Mouse (Mus musculus): ENCODE measurements around the gene Tmeff2. TPM values are rescaled to one million over a fixed set of nuclear protein-coding genes. Genes with fewer than 3 reads are reported as not detected.

The Tmeff2 gene
- total RNA-seq, 1 experiment = 0.85 TPM

DNA sequence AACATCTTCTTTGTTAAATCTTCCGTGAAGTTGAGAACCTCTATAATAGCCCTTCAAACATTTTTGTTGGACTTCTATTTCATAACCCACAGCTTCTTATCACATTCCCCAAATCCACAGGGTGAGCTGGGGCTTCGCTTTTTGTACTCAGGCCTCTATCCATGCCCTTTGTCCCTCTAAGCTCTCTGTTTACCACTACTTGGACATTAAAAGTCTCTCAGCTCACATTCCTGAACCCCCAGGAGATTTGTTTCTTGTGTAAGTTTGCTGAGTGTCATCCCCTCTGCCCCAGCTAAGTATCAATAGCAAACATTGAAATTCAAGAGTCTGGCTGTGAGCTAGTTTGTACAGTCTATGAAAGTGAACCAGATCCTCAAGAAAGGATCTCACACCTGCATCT, 90.2 kb downstream of the Tmeff2 start:
- Histone ChIP-seq H3K4me1 (ENCODE audit: control insufficient read depth in 2 of 2, insufficient read depth in 2 of 2, low read length in 2 of 2, poor library complexity in 1 of 2) (no peaks in the 10 kb centered on the region), H3K4me3 (ENCODE audit: insufficient read depth in 1 of 2, low read depth in 1 of 2, low read length in 2 of 2, poor library complexity in 1 of 2, severe bottlenecking in 1 of 2) (no peak overlapping the region), H3K36me3 (ENCODE audit: control insufficient read depth, insufficient read depth, low read length, poor library complexity, severe bottlenecking) (no peaks in the 10 kb centered on the region), H3K9ac (ENCODE audit: insufficient read depth, low read depth, low read length, poor library complexity, severe bottlenecking) (no peak overlapping the region), H3K9me3 (ENCODE audit: control insufficient read depth, insufficient read depth, low read depth, low read length) (no peaks in the 10 kb centered on the region), H3K27ac (ENCODE audit: insufficient read depth, low read depth, low read length, poor library complexity, severe bottlenecking) (no peak overlapping the region)
- in situ Hi-C loops (cut with MboI; ENCODE audit: low sequenced_read_pairs in 2 of 2, unreplicated experiment in 2 of 2) = no loop called here
- TF ChIP-seq HCFC1 (IDR thresholded peaks at IDR 0.05; ENCODE audit: borderline replicate concordance, insufficient read depth, low read length) (no peak), MAFK (IDR thresholded peaks at IDR 0.05; ENCODE audit: insufficient read depth, low read depth, low read length) (no peak), CHD2 (IDR thresholded peaks at IDR 0.05; ENCODE audit: low read depth, low read length) (no peak), ZC3H11A (IDR thresholded peaks at IDR 0.05; ENCODE audit: borderline replicate concordance, low read depth, low read length) (no peak), ZNF384 (IDR thresholded peaks at IDR 0.05; ENCODE audit: low read depth, low read length) (no peak)
- DNase-seq (ENCODE audit: low read depth, low spot score) = no peak

DNA sequence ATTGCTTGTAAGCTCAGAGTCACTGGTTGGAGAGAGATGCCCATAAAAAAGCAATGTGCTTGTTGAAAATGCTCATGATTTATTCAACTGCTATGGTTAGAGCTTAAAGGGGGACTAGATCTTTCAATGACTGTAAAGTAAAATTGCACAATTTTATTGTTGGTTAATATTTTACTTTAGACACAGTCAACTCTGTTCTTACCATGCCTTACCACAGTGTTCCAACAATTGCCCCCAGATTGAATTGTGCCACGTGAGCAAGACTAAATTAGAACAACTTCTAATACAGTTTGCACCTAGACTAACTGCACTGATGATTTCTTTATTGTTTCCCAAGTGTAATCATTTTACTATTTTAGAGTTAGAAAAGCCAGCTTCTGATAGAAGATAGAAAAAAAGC, 94.1 kb downstream of the Tmeff2 start:
- DNase-seq (ENCODE audit: low read depth, low spot score) = no peak
- Histone ChIP-seq H3K9me3 (ENCODE audit: control insufficient read depth, insufficient read depth, low read depth, low read length) (no peaks in the 10 kb centered on the region), H3K4me3 (ENCODE audit: insufficient read depth in 1 of 2, low read depth in 1 of 2, low read length in 2 of 2, poor library complexity in 1 of 2, severe bottlenecking in 1 of 2) (no peak overlapping the region), H3K27ac (ENCODE audit: insufficient read depth, low read depth, low read length, poor library complexity, severe bottlenecking) (no peak overlapping the region), H3K36me3 (ENCODE audit: control insufficient read depth, insufficient read depth, low read length, poor library complexity, severe bottlenecking) (no peaks in the 10 kb centered on the region), H3K9ac (ENCODE audit: insufficient read depth, low read depth, low read length, poor library complexity, severe bottlenecking) (no peak overlapping the region), H3K4me1 (ENCODE audit: control insufficient read depth in 2 of 2, insufficient read depth in 2 of 2, low read length in 2 of 2, poor library complexity in 1 of 2) (no peaks in the 10 kb centered on the region)
- in situ Hi-C loops (cut with MboI; ENCODE audit: low sequenced_read_pairs in 2 of 2, unreplicated experiment in 2 of 2) = no loop called here
- no peak for TF ChIP-seq MAFK (IDR thresholded peaks at IDR 0.05; ENCODE audit: insufficient read depth, low read depth, low read length)
- TF ChIP-seq ZC3H11A (IDR thresholded peaks at IDR 0.05; ENCODE audit: borderline replicate concordance, low read depth, low read length) = no peak
- no peak for TF ChIP-seq CHD2 (IDR thresholded peaks at IDR 0.05; ENCODE audit: low read depth, low read length)
- no peak for TF ChIP-seq ZNF384 (IDR thresholded peaks at IDR 0.05; ENCODE audit: low read depth, low read length)
- no peak for TF ChIP-seq HCFC1 (IDR thresholded peaks at IDR 0.05; ENCODE audit: borderline replicate concordance, insufficient read depth, low read length)

DNA sequence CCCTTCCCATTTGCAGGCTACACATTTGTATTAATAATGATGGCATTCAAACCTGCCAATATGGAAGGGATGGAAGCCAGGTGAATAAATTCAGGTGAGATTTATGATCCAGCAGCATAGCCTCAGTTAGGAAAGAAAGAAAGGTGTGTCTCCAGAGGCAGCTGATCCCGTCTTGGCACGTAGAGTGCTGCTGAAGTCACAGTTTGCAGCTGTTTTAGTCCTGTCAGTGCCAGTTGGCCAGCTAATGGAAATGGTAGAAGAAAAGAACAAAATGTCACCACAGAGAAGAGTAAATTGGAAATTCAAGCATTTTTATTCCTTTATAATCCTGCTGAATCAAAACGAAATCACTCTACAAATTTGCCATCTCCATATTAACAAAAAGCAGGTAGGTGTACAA, 99.3 kb downstream of the Tmeff2 start:
- DNase-seq (ENCODE audit: low read depth, low spot score) = no peak
- in situ Hi-C loops (cut with MboI; ENCODE audit: low sequenced_read_pairs in 2 of 2, unreplicated experiment in 2 of 2) = no loop called here

DNA sequence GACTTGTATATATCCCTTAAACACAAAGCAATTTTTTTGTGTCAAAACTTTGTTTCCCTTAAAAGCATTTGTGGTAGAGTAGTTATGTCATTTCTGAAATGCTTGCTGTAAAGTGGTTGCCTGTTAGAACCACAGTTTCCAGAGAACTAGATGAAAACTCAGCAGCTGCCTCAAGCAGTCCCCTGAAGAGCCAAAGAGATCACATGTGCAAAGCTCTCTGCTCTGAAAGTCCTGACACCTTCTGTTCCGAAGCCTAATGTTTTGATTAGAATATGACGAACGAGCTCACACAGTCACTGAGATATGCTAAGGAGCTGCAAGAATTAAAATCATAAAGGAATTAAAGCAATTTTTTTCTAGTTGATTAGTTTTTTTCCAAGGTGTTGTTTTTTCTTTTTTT, 107.9 kb downstream of the Tmeff2 start:
- Histone ChIP-seq H3K9me3 (ENCODE audit: control insufficient read depth, insufficient read depth, low read depth, low read length) (no peaks in the 10 kb centered on the region), H3K4me3 (ENCODE audit: insufficient read depth in 1 of 2, low read depth in 1 of 2, low read length in 2 of 2, poor library complexity in 1 of 2, severe bottlenecking in 1 of 2) (no peak overlapping the region), H3K27ac (ENCODE audit: insufficient read depth, low read depth, low read length, poor library complexity, severe bottlenecking) (no peak overlapping the region), H3K4me1 (ENCODE audit: control insufficient read depth in 2 of 2, insufficient read depth in 2 of 2, low read length in 2 of 2, poor library complexity in 1 of 2) (no peaks in the 10 kb centered on the region), H3K9ac (ENCODE audit: insufficient read depth, low read depth, low read length, poor library complexity, severe bottlenecking) (no peak overlapping the region), H3K36me3 (ENCODE audit: control insufficient read depth, insufficient read depth, low read length, poor library complexity, severe bottlenecking) (no peaks in the 10 kb centered on the region)
- DNase-seq (ENCODE audit: low read depth, low spot score) = no peak
- in situ Hi-C loops (cut with MboI; ENCODE audit: low sequenced_read_pairs in 2 of 2, unreplicated experiment in 2 of 2) = no loop called here
- TF ChIP-seq HCFC1 (IDR thresholded peaks at IDR 0.05; ENCODE audit: borderline replicate concordance, insufficient read depth, low read length) (no peak), MAFK (IDR thresholded peaks at IDR 0.05; ENCODE audit: insufficient read depth, low read depth, low read length) (no peak), ZC3H11A (IDR thresholded peaks at IDR 0.05; ENCODE audit: borderline replicate concordance, low read depth, low read length) (no peak), CHD2 (IDR thresholded peaks at IDR 0.05; ENCODE audit: low read depth, low read length) (no peak), ZNF384 (IDR thresholded peaks at IDR 0.05; ENCODE audit: low read depth, low read length) (no peak)

More for the DNA sequence above, 99.3 kb downstream of the Tmeff2 start:
- no peak overlapping the region for H3K27ac ChIP-seq (ENCODE audit: insufficient read depth, low read depth, low read length, poor library complexity, severe bottlenecking)
- H3K9me3 ChIP-seq (ENCODE audit: control insufficient read depth, insufficient read depth, low read depth, low read length) = no peaks in the 10 kb centered on the region
- no peak for TF ChIP-seq MAFK (IDR thresholded peaks at IDR 0.05; ENCODE audit: insufficient read depth, low read depth, low read length)
- no peak for TF ChIP-seq HCFC1 (IDR thresholded peaks at IDR 0.05; ENCODE audit: borderline replicate concordance, insufficient read depth, low read length)
- no peak for TF ChIP-seq ZNF384 (IDR thresholded peaks at IDR 0.05; ENCODE audit: low read depth, low read length)
- TF ChIP-seq ZC3H11A (IDR thresholded peaks at IDR 0.05; ENCODE audit: borderline replicate concordance, low read depth, low read length) = no peak
- no peak for TF ChIP-seq CHD2 (IDR thresholded peaks at IDR 0.05; ENCODE audit: low read depth, low read length)
- no peaks in the 10 kb centered on the region for H3K4me1 ChIP-seq (ENCODE audit: control insufficient read depth in 2 of 2, insufficient read depth in 2 of 2, low read length in 2 of 2, poor library complexity in 1 of 2)
- H3K4me3 ChIP-seq (ENCODE audit: insufficient read depth in 1 of 2, low read depth in 1 of 2, low read length in 2 of 2, poor library complexity in 1 of 2, severe bottlenecking in 1 of 2) = no peak overlapping the region
- H3K9ac ChIP-seq (ENCODE audit: insufficient read depth, low read depth, low read length, poor library complexity, severe bottlenecking) = no peak overlapping the region
- no peaks in the 10 kb centered on the region for H3K36me3 ChIP-seq (ENCODE audit: control insufficient read depth, insufficient read depth, low read length, poor library complexity, severe bottlenecking)

DNA sequence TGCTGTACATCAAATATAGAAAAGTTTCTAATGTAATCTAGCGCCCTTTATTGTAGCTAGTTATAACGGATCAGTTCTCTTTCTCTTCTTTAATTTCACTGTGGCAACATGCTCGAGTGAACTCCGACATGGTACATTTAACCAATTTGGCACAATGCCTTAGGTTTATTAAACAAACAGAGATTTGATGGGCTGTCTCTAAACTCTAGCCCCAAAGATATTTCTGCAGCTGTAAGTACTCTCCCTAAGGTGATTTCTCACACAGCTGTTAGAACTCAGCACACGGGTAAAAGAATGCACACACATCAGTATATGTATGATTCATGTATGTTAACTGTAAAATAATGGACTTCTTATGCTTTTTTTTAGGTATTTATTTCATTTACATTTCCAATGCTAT, 139.8 kb downstream of the Tmeff2 start:
- Histone ChIP-seq H3K4me3 (ENCODE audit: insufficient read depth in 1 of 2, low read depth in 1 of 2, low read length in 2 of 2, poor library complexity in 1 of 2, severe bottlenecking in 1 of 2) (no peak overlapping the region), H3K9me3 (ENCODE audit: control insufficient read depth, insufficient read depth, low read depth, low read length) (no peaks in the 10 kb centered on the region), H3K27ac (ENCODE audit: insufficient read depth, low read depth, low read length, poor library complexity, severe bottlenecking) (no peak overlapping the region), H3K9ac (ENCODE audit: insufficient read depth, low read depth, low read length, poor library complexity, severe bottlenecking) (no peak overlapping the region), H3K36me3 (ENCODE audit: control insufficient read depth, insufficient read depth, low read length, poor library complexity, severe bottlenecking) (no peaks in the 10 kb centered on the region), H3K4me1 (ENCODE audit: control insufficient read depth in 2 of 2, insufficient read depth in 2 of 2, low read length in 2 of 2, poor library complexity in 1 of 2) (no peaks in the 10 kb centered on the region)
- in situ Hi-C loops (cut with MboI; ENCODE audit: low sequenced_read_pairs in 2 of 2, unreplicated experiment in 2 of 2) = no loop called here
- DNase-seq (ENCODE audit: low read depth, low spot score) = no peak
- TF ChIP-seq ZC3H11A (IDR thresholded peaks at IDR 0.05; ENCODE audit: borderline replicate concordance, low read depth, low read length) (no peak), CHD2 (IDR thresholded peaks at IDR 0.05; ENCODE audit: low read depth, low read length) (no peak)

All from ES-E14 (cell line).